Mouse (Mus musculus) midbrain, embryonic 16.5 days (tissue): ENCODE results near the gene Jmjd1c. TPM values are rescaled to one million over a fixed set of nuclear protein-coding genes. Genes with fewer than 3 reads are reported as not detected.

Source experiments
- ATAC-seq: fragments of 200-750 bp; cut with Nextera tagmentation; 2 replicates; pipeline ENCODE4 v1.8.0; 2017; ENCODE audit warnings: moderate TSS enrichment
- H3K27ac ChIP-seq: fragments of 300-500 bp; sonication (generic); 2 replicates; pipeline ENCODE4 v1.5.1; 2014; ENCODE audit warnings: mild to moderate bottlenecking, low read length, mixed read lengths
- H3K27me3 ChIP-seq: fragments of 300-500 bp; sonication (generic); 2 replicates; pipeline ENCODE4 v1.6.1; 2014; ENCODE audit warnings: low read depth, low read length, mixed read lengths; ENCODE audit not compliant: control insufficient read depth, insufficient read depth
- H3K36me3 ChIP-seq: fragments of 300-500 bp; sonication (generic); 2 replicates; pipeline ENCODE4 v1.6.1; 2014; ENCODE audit warnings: mild to moderate bottlenecking, low read length, moderate library complexity, mixed read lengths; ENCODE audit not compliant: control insufficient read depth, insufficient read depth
- H3K4me1 ChIP-seq: fragments of 300-500 bp; sonication (generic); 2 replicates; pipeline ENCODE4 v1.6.1; 2014; ENCODE audit warnings: mild to moderate bottlenecking, low read length, mixed read lengths; ENCODE audit not compliant: control insufficient read depth, insufficient read depth
- H3K4me2 ChIP-seq: fragments of 300-500 bp; sonication (generic); 2 replicates; pipeline ENCODE4 v1.6.1; 2014; ENCODE audit warnings: mild to moderate bottlenecking, low read length, mixed read lengths
- H3K4me3 ChIP-seq: fragments of 300-500 bp; sonication (generic); 2 replicates; pipeline ENCODE4 v1.5.1; 2014; ENCODE audit warnings: low read depth, mild to moderate bottlenecking, low read length, moderate library complexity, mixed read lengths
- H3K9ac ChIP-seq: fragments of 300-500 bp; sonication (generic); 2 replicates; pipeline ENCODE4 v1.6.1; 2014; ENCODE audit warnings: low read depth, low read length, mixed read lengths
- H3K9me3 ChIP-seq: fragments of 300-500 bp; sonication (generic); replicated peaks from 2 replicates; pipeline ENCODE4 v1.6.1; 2014; ENCODE audit warnings: mild to moderate bottlenecking, low read length, mixed read lengths; ENCODE audit not compliant: control insufficient read depth, poor library complexity, severe bottlenecking
- WGBS: fragments of 180-500 bp; shearing (Covaris S2); extraction: QIAGEN DNeasy Blood & Tissue Kit; methylation state at CpG from one replicate; pipeline ENCODE4 v1.1.7; 2014; 5-methylcytosine and 5-hydroxymethylcytosine counted together
- polyA plus RNA-seq: library from polyadenylated mRNA; unstranded; fragments of >200 nt; fragmentation: Nextera tagmentation; extraction: Ambion mirVana; gene quantifications from 2 replicates; pipeline ENCODE4 v1.2.1, GENCODE M21; 2015

The Jmjd1c gene
- polyA plus RNA-seq, 1 experiment from 2014 or later: 41.7 TPM

DNA sequence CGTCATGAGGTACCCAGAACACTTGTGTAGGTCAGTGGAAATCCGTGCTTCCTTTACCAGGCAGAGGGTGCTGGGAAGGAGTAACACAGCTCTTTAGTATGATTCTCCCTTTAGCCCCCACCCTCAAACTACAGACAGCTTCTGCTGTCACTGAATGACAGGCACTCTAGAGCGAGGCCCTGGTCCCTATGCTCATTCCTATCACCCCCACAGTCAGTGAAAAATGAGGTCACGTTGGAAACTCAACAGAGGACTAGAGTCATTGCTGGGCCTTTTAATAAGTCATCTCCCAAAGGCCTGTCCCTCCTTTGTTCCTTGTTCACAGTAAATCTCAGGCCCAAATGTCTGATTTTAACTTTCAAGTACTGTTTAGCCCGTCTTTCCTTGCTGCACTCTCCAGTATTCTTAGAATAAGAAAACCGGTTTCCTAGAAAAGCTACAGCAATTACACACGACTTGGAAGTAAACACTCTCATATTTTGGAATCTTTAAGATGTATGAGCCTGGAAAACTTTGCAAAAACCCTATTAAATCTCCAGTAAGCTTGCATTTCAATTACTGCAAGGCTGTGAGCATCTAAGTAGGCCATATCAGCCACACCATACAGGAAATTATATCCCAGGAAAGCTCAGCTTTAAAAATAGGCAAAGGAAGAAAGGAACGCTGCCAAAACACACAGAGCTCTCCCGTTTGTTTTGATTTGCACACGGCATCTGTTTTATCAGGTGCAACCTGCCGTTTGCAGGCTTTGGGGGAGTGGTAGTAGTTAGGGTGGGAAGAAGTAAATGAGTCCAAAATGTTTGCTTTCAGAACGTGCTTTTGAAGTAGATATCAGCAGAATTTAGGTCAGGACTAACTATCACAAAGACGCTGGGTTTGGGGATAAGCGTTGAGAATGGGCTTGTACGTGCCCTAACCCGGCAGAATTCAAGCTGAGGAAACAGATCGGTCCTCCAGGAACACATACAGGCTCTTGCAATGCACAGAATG, 39.8 kb upstream of the Jmjd1c start:
- Histone ChIP-seq H3K27me3 (no peaks in the 10 kb centered on the region), H3K4me3 (no peak overlapping the region), H3K36me3 (no peaks in the 10 kb centered on the region), H3K9ac (no peak overlapping the region), H3K9me3 (no peaks in the 10 kb centered on the region), H3K4me1 (peaks cover 11% of the 10 kb centered on the region), H3K4me2 (no peak overlapping the region), H3K27ac (peak overlapping the region; percentile 52)
- 62% methylated on average over 17 of the region's 17 CpGs for WGBS
- no peak for ATAC-seq

DNA sequence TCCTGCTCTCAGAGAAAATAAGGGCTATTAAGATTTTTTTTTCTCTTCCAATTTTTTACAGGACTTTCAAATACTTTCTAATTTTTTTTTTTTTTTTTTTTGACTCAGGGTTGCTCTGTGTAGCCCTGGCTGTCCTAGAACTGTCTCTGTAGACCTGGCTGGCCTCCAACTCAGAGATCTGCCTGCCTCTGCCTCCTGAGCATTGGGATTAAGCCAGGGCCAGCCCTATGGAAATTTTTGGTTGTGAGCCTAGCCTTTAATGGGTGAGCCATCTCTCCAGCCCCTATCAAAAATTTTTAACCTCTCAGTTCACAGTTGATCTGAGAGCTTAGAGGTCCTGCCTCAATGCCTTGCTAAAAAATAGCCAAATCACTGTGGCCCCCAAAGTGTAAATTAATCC, 38.7 kb upstream of the Jmjd1c start:
- ATAC-seq: no peak
- Histone ChIP-seq H3K27me3 (no peaks in the 10 kb centered on the region), H3K4me2 (no peak overlapping the region), H3K9me3 (no peaks in the 10 kb centered on the region), H3K36me3 (no peaks in the 10 kb centered on the region), H3K4me1 (peaks cover 16% of the 10 kb centered on the region), H3K9ac (no peak overlapping the region), H3K27ac (no peak overlapping the region; the same call in 1 of the 2 replicates), H3K4me3 (no peak overlapping the region)

- Histone ChIP-seq H3K9me3 (no peaks in the 10 kb centered on the region), H3K9ac (no peak overlapping the region), H3K4me3 (no peak overlapping the region), H3K27ac (0 out of 2 replicates have a peak overlapping the region, but pooled peaks have one; percentile 35), H3K4me2 (no peak overlapping the region), H3K27me3 (no peaks in the 10 kb centered on the region), H3K36me3 (no peaks in the 10 kb centered on the region), H3K4me1 (peaks cover 16% of the 10 kb centered on the region)
- 93% methylated on average over 6 of the region's 6 CpGs for WGBS
- no peak for ATAC-seq
These were observed 38.2 kb upstream of the Jmjd1c start for GRCm38 (mm10) chr10:67057696-67058095.

DNA sequence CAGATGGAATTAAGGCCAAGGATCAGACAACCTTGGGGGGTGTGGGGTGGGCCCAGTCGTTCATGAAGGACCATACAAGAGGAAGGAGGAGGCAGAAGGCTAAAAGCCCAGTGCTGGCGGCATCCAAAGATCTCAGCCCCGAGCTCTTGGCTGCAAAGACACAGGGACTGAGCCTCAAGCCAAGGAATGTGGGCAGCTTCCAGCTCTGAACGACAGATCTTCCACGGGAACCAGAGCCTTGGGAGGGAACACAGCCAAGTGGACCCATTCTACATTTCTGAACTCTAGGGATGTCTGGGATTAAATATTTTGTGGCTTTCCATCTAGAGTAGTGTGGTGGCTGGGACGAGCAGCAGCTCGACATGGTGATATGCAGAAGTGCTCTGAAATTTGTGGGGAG, 37.6 kb upstream of the Jmjd1c start:
- no peak overlapping the region for H3K4me3 ChIP-seq
- H3K27me3 ChIP-seq: no peaks in the 10 kb centered on the region
- peak; percentile 56; the same call in 1 of the 2 replicates for ATAC-seq
- H3K4me2 ChIP-seq: no peak overlapping the region
- H3K4me1 ChIP-seq: peaks cover 14% of the 10 kb centered on the region
- H3K9ac ChIP-seq: no peak overlapping the region
- WGBS: 68% methylated on average over 7 of the region's 7 CpGs
- peak overlapping the region; percentile 47 for H3K27ac ChIP-seq
- no peaks in the 10 kb centered on the region for H3K36me3 ChIP-seq
- no peaks in the 10 kb centered on the region for H3K9me3 ChIP-seq

- Histone ChIP-seq H3K4me1 (peaks cover 11% of the 10 kb centered on the region), H3K4me2 (no peak overlapping the region), H3K27me3 (no peaks in the 10 kb centered on the region), H3K4me3 (no peak overlapping the region), H3K27ac (peak overlapping the region; percentile 47), H3K36me3 (no peaks in the 10 kb centered on the region), H3K9ac (no peak overlapping the region), H3K9me3 (no peaks in the 10 kb centered on the region)
- peak; percentile 8; the same call in 1 of the 2 replicates for ATAC-seq
- WGBS: 62% methylated on average over 6 of the region's 6 CpGs
These were observed 37.2 kb upstream of the Jmjd1c start for GRCm38 (mm10) chr10:67058702-67059101.

DNA sequence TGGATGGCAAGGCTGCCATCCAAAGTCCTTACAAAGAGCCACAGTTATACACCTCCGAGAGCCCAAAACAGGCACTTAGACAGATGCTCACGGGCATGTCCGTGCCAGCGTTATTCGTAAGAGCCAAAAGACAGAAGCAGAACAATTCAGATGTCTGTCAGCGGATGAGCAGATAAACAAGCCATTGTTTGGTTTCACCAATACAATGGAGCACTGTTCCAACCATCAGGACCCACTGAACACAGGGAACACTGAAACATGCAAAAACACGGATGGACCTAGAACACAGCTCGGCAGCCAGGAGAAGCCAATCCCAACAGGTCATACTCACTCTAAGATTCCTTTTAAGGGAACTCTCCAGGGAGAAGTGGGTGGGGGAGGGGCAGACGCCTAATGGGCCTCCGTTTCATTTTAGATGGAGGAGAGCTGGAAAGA, 34.5 kb upstream of the Jmjd1c start:
- H3K9ac ChIP-seq: no peak overlapping the region
- H3K4me1 ChIP-seq: peaks cover 19% of the 10 kb centered on the region
- 39% methylated on average over 10 of the region's 10 CpGs for WGBS
- no peaks in the 10 kb centered on the region for H3K27me3 ChIP-seq
- no peak for ATAC-seq
- H3K4me3 ChIP-seq: no peak overlapping the region
- peak overlapping the region; percentile 11; the same call in 1 of the 2 replicates for H3K4me2 ChIP-seq
- H3K9me3 ChIP-seq: no peaks in the 10 kb centered on the region
- H3K27ac ChIP-seq: peak overlapping the region; percentile 65
- H3K36me3 ChIP-seq: no peaks in the 10 kb centered on the region

DNA sequence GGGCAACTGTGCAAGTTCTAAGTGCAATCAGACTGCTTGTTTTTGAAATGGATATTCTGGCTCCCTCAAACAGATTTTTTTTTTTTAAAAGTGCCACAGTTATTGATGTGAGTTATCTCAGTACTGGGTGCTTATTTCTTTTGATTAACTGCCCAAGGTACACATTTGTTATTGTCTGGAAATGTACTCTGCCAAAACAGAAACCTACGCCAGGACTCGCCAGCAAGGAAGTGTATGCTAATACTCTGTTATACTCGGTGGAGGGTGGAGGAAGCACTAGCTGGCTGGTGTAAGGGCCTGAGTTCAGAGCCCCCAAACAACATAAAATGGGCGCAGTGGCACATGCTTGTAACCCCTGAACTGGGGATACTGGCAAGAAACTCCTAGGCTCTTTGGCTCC, 34.1 kb upstream of the Jmjd1c start:
- Histone ChIP-seq H3K27ac (peak overlapping the region; percentile 65; the same call in 1 of the 2 replicates), H3K27me3 (no peaks in the 10 kb centered on the region), H3K4me1 (peaks cover 22% of the 10 kb centered on the region), H3K9me3 (no peaks in the 10 kb centered on the region), H3K4me2 (no peak overlapping the region; the same call in 1 of the 2 replicates), H3K36me3 (no peaks in the 10 kb centered on the region), H3K9ac (no peak overlapping the region), H3K4me3 (no peak overlapping the region)
- 65% methylated on average over 4 of the region's 4 CpGs for WGBS
- no peak for ATAC-seq

- no peaks in the 10 kb centered on the region for H3K27me3 ChIP-seq
- H3K4me3 ChIP-seq: no peak overlapping the region
- H3K9me3 ChIP-seq: no peaks in the 10 kb centered on the region
- H3K9ac ChIP-seq: no peak overlapping the region
- H3K27ac ChIP-seq: 0 out of 2 replicates have a peak overlapping the region, but pooled peaks have one; percentile 55
- no peak for ATAC-seq
- no peaks in the 10 kb centered on the region for H3K36me3 ChIP-seq
- H3K4me1 ChIP-seq: peaks cover 22% of the 10 kb centered on the region
- H3K4me2 ChIP-seq: no peak overlapping the region
- WGBS: 68% methylated on average over 7 of the region's 7 CpGs
These were observed 30.5 kb upstream of the Jmjd1c start for GRCm38 (mm10) chr10:67065277-67065887.

DNA sequence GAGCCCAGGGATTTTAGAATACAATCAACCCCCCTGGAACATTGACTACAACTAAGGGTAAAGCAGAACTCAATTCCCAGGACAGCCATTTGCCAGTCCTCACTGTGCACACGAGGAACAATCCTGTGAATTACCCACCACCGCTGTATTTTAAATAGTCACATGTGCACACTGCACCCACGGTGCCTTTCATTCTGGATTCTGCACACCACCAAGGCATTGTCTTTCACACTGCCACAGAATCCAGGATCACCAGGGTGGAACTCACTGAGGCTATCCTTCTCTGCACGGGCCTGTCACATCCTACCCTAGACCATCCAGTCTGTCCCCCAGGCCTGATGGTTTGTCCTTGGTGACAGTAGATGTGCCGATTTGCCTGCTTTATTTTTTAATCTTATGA, 30.0 kb upstream of the Jmjd1c start:
- H3K4me1 ChIP-seq: peaks cover 22% of the 10 kb centered on the region
- no peak overlapping the region for H3K4me2 ChIP-seq
- peak; percentile 58 for ATAC-seq
- H3K36me3 ChIP-seq: no peaks in the 10 kb centered on the region
- H3K9me3 ChIP-seq: no peaks in the 10 kb centered on the region
- 16% methylated on average over 5 of the region's 5 CpGs for WGBS
- no peak overlapping the region for H3K4me3 ChIP-seq
- H3K27me3 ChIP-seq: no peaks in the 10 kb centered on the region
- H3K27ac ChIP-seq: peak overlapping the region; percentile 55
- H3K9ac ChIP-seq: no peak overlapping the region
